Mouse (Mus musculus) NIH3T3 (cell line): ENCODE results near the gene Dctn1.

Experiments
- DNase-seq: peaks from one replicate; pipeline ENCODE4 v3.0.0-alpha.2; 2012; ENCODE audit warnings: low read depth

Dctn1 gene

DNA sequence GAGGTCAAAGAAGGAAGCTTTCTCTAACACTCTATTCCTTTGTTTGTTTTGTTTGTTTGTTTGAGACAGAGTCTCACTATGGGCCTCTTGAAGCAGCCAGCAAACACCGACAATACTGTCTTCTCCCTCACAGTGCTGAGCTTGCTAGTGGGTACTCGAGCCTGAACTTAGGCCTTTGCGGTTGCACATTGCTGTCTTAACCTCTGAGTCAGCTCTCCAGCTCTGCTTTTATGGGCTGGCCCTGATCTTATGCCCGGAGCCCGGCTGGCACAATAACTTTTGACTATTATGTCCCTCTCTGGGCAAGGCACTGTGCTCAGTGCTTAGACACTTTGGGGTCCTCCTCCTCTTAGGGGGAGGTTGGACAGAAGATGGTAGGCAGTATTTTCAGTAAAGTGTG lies 4.2 kb downstream of the Dctn1 start:
- DNase-seq, result peak; percentile 58

DNA sequence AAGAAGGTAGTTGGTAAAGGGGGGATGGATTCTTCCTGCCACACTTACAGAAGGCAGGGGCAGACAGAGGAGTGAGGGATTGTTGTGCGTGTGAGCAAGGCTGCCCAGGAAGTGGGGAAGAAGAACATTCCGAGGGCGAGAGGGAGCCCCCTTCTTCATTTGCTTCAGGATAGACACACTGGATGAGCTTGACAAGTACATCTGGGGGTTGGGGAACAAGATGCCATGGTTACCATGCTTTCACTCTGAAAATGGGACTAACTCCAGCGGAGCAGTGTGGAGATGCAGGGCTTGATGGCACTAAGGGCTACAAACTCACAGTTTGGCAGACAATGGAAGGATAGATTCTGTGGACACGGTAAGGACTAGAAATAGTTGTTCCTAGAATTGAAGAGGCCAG lies 5.3 kb downstream of the Dctn1 start:
- DNase-seq, result no peak

GRCm38 (mm10) chr6:83172240-83172920 lies 6.7 kb downstream of the Dctn1 start:
- DNase-seq, result no peak

DNA sequence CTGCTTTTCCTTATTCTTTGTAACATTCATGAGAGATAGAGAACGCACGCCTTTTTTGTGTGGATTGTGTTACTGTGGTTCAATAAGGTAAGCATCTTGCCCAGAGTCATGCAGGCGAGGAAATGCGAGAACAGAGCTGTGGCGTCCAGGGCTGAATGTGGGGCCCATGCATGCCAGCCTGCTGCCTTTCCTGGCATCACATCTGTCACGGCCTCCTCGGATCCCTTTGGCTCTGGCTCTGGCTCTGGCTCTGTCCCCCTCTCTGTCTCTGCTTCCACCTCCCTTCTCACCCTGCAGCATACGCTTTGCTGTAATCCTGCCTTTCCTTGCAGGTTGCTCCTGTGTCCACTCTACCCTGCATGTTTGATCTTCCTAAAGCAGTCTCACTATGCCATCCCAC lies 10.3 kb downstream of the Dctn1 start:
- DNase-seq, result no peak

GRCm38 (mm10) chr6:83179390-83180117 lies 13.8 kb downstream of the Dctn1 start:
- no peak for DNase-seq

GRCm38 (mm10) chr6:83180605-83181004 lies 14.9 kb downstream of the Dctn1 start:
- no peak for DNase-seq

DNA sequence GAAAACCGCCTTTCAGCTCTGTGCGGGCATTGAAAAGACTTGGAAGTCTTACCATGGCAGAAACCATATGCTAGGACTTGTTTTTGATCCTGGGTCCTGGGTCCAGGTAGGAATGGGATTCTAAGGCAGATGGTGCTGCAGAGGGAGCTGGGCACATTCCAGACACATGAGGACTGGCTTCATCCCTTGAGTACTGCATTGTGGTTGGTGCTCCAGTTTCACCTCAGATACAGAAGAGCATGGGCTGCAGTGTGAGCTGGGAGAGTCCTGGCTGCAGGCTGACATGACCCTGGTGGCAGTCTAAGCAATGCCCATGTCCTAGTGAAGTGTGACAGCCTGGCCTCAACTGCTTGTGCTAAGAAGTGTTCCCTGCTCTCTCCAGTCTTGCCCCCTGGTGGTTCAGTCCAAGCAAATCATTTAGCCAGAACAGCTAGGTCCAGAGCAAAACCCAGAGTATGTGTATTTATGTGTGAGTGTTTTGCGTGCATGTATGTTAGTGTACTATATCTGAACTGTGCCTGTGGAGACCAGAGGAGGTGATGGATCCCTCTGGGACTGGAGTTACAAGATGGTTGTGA lies 19.2 kb downstream of the Dctn1 start:
- peak; percentile 41 for DNase-seq

GRCm38 (mm10) chr6:83185895-83186861 lies 20.5 kb downstream of the Dctn1 start:
- DNase-seq, result no peak

DNA sequence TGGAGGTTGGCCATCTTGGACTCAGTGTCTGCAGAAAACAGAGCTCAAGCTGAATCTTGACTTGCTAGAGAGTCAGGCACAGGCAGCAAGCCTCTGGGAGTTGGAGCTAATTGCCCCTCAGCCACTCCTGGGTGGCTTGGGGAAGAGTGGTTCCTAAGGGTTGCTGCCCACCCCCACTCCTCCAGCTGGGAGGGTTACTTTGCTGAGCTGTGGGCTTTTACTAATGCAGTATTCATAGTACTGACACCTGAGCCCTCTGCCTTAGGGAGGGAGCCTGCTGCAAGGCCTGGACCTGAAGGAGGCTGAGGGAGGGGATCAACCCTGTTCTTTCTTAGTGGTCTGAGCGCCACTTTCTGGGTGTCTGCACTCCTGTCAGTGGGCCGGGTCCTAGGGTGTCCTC lies 21.2 kb downstream of the Dctn1 start:
- no peak for DNase-seq

GRCm38 (mm10) chr6:83193571-83193970 lies 27.9 kb downstream of the Dctn1 start:
- DNase-seq, result no peak

DNA sequence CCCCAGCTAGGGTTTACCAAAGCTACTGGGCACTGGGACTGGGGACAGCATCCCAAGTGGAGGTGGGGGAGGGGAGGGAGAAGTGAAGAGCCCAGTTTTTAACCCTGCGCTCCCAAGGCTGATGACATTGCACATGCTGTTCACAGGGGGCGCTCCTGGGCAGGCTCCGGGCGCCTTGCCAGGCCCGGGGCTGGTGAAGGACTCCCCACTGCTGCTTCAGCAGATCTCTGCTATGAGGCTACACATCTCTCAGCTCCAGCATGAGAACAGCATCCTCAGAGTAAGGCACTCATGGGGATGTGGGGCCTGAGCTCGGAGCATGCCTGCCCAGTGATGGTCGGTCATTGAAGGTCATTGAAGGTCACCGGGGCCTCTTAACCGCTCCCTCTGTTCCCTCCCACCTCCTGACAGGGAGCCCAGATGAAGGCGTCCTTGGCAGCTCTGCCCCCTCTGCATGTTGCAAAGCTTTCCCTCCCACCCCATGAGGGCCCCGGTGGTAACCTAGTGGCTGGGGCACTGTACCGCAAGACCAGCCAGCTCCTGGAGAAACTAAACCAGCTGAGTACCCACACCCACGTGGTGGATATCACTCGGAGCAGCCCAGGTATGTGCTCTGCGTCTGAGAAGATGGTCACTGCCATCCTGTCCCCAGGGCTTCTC lies 31.8 kb downstream of the Dctn1 start:
- peak; percentile 58 for DNase-seq

DNA sequence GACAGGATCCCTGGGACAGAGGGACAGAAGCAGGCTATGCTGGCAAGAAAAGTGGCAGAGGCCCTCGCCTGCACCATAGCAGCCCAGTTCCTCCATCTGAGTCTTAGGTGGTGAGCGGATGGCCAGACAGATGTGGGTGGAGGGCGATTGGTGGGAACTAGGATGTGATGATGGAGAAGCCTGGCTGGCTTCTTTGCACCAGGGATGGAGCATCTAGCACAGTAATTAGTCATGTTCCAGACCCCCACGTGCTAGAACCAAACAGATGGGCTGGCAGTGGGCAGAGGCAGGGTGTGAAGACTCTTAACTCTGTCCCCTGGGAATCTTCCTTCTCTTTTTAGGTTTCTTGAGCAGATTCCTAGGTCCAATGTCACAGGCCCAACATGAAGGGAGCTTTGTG lies 37.6 kb downstream of the Dctn1 start:
- no peak for DNase-seq

DNA sequence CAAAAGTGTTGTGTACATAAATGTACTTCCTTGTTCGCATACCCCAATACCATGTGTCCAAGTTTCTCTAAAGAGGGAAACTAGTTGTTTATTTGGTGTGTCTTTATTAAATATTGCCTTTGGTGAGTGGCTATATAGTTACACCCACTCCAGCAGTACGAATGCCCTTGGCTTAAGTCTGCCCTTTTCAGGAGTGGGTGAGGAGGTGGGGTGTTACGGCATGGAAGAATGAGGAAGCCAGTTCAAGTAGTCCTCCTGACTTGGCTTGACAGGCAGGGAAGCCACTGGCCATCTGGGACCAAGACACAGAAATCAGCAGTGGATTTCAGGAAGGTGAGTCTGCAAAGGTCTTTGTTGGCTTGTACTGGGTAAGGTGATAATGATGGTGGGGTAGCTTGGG lies 40.1 kb downstream of the Dctn1 start:
- DNase-seq, result no peak

DNA sequence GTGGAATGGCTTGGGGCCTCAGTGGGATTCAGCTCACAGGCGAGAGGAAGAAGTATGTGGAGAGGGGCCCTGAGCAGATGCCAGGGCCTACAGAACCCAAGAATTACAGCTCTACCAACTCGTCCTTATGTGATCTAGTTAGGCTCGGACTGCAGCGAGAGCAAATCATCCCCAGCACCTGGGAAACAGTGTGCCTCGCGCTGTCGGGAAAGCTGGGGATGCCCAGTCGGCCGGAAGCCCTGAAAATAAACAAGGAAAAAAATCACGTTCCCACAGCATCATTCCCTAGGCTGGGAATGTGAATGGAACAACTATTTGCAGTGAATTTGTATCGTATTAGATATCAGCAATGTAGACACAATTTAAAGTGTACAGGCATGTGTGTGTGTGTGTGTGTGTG lies 40.6 kb downstream of the Dctn1 start:
- DNase-seq, result no peak

GRCm38 (mm10) chr6:83207361-83208049 lies 41.8 kb downstream of the Dctn1 start:
- no peak for DNase-seq

DNA sequence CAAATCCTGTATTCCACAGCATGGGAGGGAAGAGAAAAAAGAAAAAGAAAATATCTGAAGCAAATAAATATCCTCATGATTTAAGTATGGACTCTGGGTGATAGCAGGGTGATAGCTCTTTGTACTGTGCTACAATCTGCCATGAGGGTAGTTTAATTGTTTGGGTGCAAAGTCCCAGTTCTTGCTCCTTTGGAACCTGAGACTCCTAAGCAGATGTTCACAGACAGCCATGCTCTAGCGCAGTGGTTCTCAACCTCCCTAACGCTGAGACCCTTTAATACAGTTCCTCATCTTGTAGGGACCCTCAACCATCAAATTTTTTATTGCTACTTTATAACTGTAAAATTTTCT lies 42.3 kb downstream of the Dctn1 start:
- no peak for DNase-seq

DNA sequence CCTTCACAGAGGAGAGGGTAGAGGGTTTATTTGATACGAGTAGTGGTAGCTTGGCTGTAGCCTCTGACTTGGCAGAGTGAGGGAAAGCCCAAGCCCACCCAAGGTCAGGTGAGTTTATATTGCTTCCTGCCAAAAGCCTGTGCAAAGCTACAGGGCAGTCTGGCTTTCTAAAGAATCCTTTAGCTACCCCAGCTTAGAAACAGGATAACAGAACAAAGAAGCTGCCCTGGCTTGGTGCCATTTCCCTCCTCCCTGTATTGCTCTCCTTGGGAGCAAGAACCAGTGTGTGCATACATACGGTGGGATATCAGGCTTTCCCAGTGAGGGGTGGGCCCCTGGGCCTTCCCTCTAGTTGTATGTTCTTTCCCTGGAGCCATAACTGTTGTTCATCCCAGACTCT lies 44.8 kb downstream of the Dctn1 start:
- peak; percentile 15 for DNase-seq

DNA sequence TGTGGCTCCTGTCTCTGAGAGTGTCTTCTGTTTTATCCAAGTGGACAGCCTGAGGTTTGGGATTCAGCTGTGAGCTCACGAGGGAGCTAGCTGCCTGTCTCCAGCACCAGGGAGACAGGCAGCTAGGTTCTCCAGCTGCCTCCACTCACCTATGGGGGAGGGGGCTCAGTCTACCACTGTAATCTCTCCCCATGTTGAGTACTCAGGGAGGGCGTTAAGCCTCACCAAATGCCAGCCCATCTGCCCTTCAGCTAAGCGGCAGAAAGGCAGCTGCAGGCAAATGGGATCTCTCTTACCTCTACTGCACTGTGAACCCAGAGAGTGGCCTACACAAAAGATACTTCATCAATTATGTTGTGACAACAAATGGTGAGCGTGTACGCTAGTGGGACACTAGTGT lies 45.8 kb downstream of the Dctn1 start:
- DNase-seq, result no peak

- peak; percentile 87 for DNase-seq
Measured at GRCm38 (mm10) chr6:83215002-83215666, 49.4 kb downstream of the Dctn1 start.

DNA sequence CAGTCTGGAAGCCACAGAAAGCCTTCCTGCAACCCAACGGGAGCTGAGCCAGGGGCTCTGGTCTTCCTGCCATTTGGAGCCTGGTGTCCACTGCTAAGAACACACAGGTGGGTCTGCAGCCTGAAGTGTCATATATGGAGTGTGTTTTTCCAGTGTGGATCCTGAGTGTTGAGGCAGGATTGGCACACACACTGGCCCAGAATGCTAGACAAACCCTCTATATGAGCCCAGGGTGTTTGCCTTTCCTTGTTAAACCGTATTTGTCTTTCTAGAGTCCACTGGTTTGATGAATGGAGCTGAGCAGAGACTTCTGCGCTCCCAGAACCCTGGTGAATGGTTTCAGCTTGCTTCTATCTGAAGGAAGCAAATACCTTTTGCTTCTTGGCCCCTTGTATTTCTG lies 54.1 kb downstream of the Dctn1 start, which contains the start of gene Slc4a5:
TSS of gene Slc4a5 (plus strand) at position 15 of the 400 bp plus-strand sequence.
- DNase-seq, result no peak

GRCm38 (mm10) chr6:83231486-83231885 lies 65.8 kb downstream of the Dctn1 start:
- no peak for DNase-seq
